Mouse (Mus musculus): ENCODE data around the gene Gpc2. TPM values are rescaled to one million over a fixed set of nuclear protein-coding genes. Genes with fewer than 3 reads are reported as not detected.

Gpc2 gene
- total and polyA plus RNA-seq, 3 experiments: 0.09 to 1.9 (median 0.39) TPM

DNA sequence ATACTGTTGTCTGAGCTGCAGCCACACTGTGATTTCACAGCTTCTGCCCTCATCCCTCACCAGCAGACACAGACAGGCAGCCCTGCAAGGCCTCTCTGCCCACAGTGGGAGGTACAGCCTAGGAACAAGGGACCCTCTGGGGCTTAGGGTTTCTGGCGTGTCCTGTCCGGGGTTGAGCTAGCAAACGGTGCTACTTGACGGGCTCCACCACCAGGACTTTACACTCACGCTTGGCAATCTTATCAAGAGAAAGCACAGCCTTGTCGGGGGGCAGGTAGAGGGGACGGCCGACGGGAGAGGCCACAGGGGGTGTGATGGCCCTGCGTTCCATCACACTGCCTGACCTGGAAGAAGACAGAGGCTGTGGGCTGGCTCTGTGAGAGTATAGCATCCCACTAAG, 19.8 kb downstream of the Gpc2 start:
- intact Hi-C loops (cut with DNase I): no loop called here
- Histone ChIP-seq H3K9ac (ENCODE audit: low read depth, low read length) (no peak overlapping the region), H3K27ac (no peak overlapping the region), H3K36me3 (ENCODE audit: control insufficient read depth, insufficient read depth, low read length) (no peaks in the 10 kb centered on the region), H3K79me2 (replicated peaks; ENCODE audit: control insufficient read depth, insufficient read depth, low read length) (no peaks in the 10 kb centered on the region), H3K27me3 (ENCODE audit: control insufficient read depth, insufficient read depth, low read length) (no peaks in the 10 kb centered on the region), H3K4me3 (no peak overlapping the region), H3K4me1 (ENCODE audit: control insufficient read depth, insufficient read depth, low read length) (peaks cover 8% of the 10 kb centered on the region; the same call in 1 of the 2 replicates)
- 72% methylated on average over 10 of the region's 10 CpGs for WGBS
- DNase-seq: no peak
- no peak for TF ChIP-seq EP300 (IDR thresholded peaks at IDR 0.05; ENCODE audit: insufficient read depth, low read depth, low read length)
- no peak for TF ChIP-seq CTCF (IDR thresholded peaks at IDR 0.05)
- no peak for TF ChIP-seq POLR2A (IDR thresholded peaks at IDR 0.05; ENCODE audit: insufficient read depth, low read depth, low read length)

DNA sequence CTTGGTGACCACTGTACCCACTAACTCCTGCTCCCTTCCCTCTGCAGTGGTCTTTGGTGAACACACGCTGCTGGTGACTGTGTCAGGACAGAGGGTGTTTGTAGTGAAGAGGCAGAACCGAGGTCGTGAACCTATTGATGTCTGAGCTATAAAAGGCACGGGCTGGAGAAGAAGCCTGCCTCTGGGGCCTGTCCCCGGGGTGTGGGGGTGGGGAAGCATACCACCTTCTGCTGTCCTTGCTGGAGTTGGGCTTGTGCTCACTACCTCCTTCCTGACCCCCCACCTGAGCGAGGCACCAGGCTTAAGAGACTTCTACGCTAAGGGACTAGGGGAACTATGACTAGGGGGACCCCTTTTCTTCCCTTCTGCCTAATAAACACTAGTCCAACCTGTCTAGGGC, 20.8 kb downstream of the Gpc2 start:
- H3K27ac ChIP-seq: no peak overlapping the region
- intact Hi-C loops (cut with DNase I): loop anchor here (5.0 kb wide), 1 partner anchor 67 kb away; the partner anchor contains the start of gene Mblac1
- no peaks in the 10 kb centered on the region for H3K27me3 ChIP-seq (ENCODE audit: control insufficient read depth, insufficient read depth, low read length)
- WGBS: 45% methylated on average over 7 of the region's 7 CpGs
- H3K4me3 ChIP-seq: no peak overlapping the region
- no peaks in the 10 kb centered on the region for H3K79me2 ChIP-seq (replicated peaks; ENCODE audit: control insufficient read depth, insufficient read depth, low read length)
- H3K36me3 ChIP-seq (ENCODE audit: control insufficient read depth, insufficient read depth, low read length): no peaks in the 10 kb centered on the region
- TF ChIP-seq CTCF (IDR thresholded peaks at IDR 0.05): no peak
- TF ChIP-seq POLR2A (IDR thresholded peaks at IDR 0.05; ENCODE audit: insufficient read depth, low read depth, low read length): no peak
- no peak for TF ChIP-seq EP300 (IDR thresholded peaks at IDR 0.05; ENCODE audit: insufficient read depth, low read depth, low read length)
- DNase-seq: peak in 1 of 2 experiments; percentile 12
- no peak overlapping the region for H3K9ac ChIP-seq (ENCODE audit: low read depth, low read length)
- H3K4me1 ChIP-seq (ENCODE audit: control insufficient read depth, insufficient read depth, low read length): peaks cover 6% of the 10 kb centered on the region; the same call in 1 of the 2 replicates

DNA sequence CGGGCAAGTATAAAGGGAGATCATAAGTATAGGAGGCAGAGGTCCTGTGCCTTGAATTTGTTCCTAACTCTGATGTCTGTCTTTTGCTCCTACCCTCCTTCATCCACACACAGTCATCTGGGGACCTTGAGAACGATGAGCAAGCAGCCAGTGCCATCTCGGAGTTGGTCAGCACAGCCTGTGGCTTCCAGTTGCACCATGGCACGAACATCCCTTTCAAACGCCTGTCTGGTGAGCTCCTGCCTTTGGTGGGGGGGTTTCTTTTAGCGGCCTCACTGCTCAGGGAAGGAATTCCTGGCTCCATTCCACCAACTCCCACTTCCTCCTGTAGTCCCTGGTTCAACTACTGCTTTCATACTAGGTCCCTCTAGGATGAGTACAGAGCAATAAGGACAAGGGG, 21.3 kb downstream of the Gpc2 start:
- TF ChIP-seq CTCF (IDR thresholded peaks at IDR 0.05) (no peak), EP300 (IDR thresholded peaks at IDR 0.05; ENCODE audit: insufficient read depth, low read depth, low read length) (no peak), POLR2A (IDR thresholded peaks at IDR 0.05; ENCODE audit: insufficient read depth, low read depth, low read length) (no peak)
- Histone ChIP-seq H3K36me3 (ENCODE audit: control insufficient read depth, insufficient read depth, low read length) (no peaks in the 10 kb centered on the region), H3K79me2 (replicated peaks; ENCODE audit: control insufficient read depth, insufficient read depth, low read length) (no peaks in the 10 kb centered on the region), H3K4me1 (ENCODE audit: control insufficient read depth, insufficient read depth, low read length) (peaks cover 6% of the 10 kb centered on the region; the same call in 1 of the 2 replicates), H3K27me3 (ENCODE audit: control insufficient read depth, insufficient read depth, low read length) (no peaks in the 10 kb centered on the region), H3K27ac (no peak overlapping the region), H3K9ac (ENCODE audit: low read depth, low read length) (no peak overlapping the region), H3K4me3 (no peak overlapping the region)
- 54% methylated on average over 6 of the region's 6 CpGs for WGBS
- no peak for DNase-seq
- intact Hi-C loops (cut with DNase I): loop anchor here (5.0 kb wide), 1 partner anchor 66 kb away; the partner anchor contains the start of gene Mblac1

DNA sequence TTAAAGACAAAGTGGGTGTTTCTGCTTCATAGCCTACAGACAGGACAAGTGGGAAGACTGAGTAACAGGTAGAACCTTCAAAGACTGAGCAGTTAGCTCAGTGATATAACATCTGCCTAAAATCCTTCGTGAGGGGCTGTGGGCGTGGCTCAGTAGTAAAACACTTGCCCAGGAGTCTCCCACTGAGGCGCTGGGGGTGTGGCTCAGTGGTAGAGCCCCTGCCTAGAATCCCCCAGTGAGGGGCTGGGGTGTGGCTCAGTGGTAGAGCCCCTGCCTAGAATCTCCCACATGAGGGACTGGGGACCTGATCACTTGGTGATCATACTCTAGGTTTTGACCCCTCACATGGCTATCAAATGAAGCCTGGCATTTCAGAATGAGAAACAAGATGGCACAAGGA, 21.7 kb downstream of the Gpc2 start:
- Histone ChIP-seq H3K27me3 (ENCODE audit: control insufficient read depth, insufficient read depth, low read length) (no peaks in the 10 kb centered on the region), H3K79me2 (replicated peaks; ENCODE audit: control insufficient read depth, insufficient read depth, low read length) (no peaks in the 10 kb centered on the region), H3K36me3 (ENCODE audit: control insufficient read depth, insufficient read depth, low read length) (no peaks in the 10 kb centered on the region), H3K4me1 (ENCODE audit: control insufficient read depth, insufficient read depth, low read length) (peaks cover 5% of the 10 kb centered on the region; the same call in 1 of the 2 replicates), H3K4me3 (no peak overlapping the region), H3K9ac (ENCODE audit: low read depth, low read length) (no peak overlapping the region), H3K27ac (no peak overlapping the region)
- intact Hi-C loops (cut with DNase I): loop anchor here (5.0 kb wide), 1 partner anchor 66 kb away; the partner anchor contains the start of gene Mblac1
- TF ChIP-seq POLR2A (IDR thresholded peaks at IDR 0.05; ENCODE audit: insufficient read depth, low read depth, low read length) (no peak), EP300 (IDR thresholded peaks at IDR 0.05; ENCODE audit: insufficient read depth, low read depth, low read length) (no peak), CTCF (IDR thresholded peaks at IDR 0.05) (no peak)
- DNase-seq: no peak
- WGBS: 88% methylated on average over 3 of the region's 3 CpGs

DNA sequence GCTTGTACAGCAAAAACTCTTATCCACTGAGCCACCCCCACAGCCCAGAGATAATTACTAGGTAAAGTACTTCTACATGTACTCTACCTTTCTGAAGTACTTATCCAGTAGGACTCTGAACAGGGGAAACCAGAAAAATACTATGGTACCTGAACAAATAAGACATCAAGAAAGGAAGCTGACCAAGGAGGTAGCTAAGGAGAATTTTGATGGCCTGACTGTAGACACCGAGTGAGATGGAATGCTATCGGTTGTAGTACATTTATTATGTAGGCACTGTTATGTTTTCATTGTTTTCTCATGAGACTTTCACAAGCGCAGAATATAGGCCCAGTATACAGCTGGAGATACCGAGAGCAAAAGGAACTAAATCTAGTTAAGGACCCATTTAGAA, 22.2 kb downstream of the Gpc2 start:
- H3K4me1 ChIP-seq (ENCODE audit: control insufficient read depth, insufficient read depth, low read length): peaks cover 3% of the 10 kb centered on the region; the same call in 1 of the 2 replicates
- no peak for DNase-seq

DNA sequence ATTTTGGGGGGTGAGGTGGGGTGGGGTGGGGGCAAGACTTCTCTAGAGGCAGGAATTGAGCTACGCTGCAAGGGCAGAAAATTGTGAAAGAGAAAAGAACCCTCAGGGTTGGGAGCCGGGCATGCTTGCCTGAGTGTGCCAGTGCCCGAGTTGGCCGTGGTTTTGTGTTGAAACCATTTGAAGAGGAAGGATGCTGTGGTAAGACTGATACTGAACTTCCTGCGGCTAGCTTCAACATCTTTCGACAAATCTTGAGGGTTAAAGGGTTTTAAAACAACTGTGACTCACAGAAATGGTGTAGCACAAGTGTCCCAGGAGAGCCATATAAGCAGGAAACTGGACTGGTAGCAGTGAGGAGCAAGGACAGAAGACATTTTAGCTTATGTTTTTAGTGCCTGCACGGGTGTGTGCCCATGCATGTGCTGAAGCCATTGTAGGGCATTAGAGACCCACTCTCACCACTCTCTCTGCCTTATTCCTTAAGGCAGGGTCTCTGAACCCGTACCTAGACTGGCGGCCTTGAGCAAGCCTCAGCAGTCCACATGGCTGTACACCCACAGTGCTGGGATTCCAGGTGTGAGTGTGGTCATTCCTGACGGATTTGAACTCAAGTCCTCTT, 22.7 kb downstream of the Gpc2 start:
- DNase-seq: peak in 1 of 2 experiments; percentile 34
- intact Hi-C loops (cut with DNase I): loop anchor here (5.0 kb wide), 1 partner anchor 65 kb away; the partner anchor contains the start of gene Mblac1
- no peak for TF ChIP-seq EP300 (IDR thresholded peaks at IDR 0.05; ENCODE audit: insufficient read depth, low read depth, low read length)
- no peak for TF ChIP-seq CTCF (IDR thresholded peaks at IDR 0.05)
- WGBS: 83% methylated on average over 10 of the region's 10 CpGs
- no peaks in the 10 kb centered on the region for H3K27me3 ChIP-seq (ENCODE audit: control insufficient read depth, insufficient read depth, low read length)
- no peak overlapping the region for H3K4me3 ChIP-seq
- H3K4me1 ChIP-seq (ENCODE audit: control insufficient read depth, insufficient read depth, low read length): peaks cover 3% of the 10 kb centered on the region; the same call in 1 of the 2 replicates
- no peaks in the 10 kb centered on the region for H3K79me2 ChIP-seq (replicated peaks; ENCODE audit: control insufficient read depth, insufficient read depth, low read length)
- no peaks in the 10 kb centered on the region for H3K36me3 ChIP-seq (ENCODE audit: control insufficient read depth, insufficient read depth, low read length)
- no peak overlapping the region for H3K27ac ChIP-seq
- H3K9ac ChIP-seq (ENCODE audit: low read depth, low read length): no peak overlapping the region

More for the DNA sequence above, 22.2 kb downstream of the Gpc2 start:
- no peak overlapping the region for H3K9ac ChIP-seq (ENCODE audit: low read depth, low read length)
- H3K27me3 ChIP-seq (ENCODE audit: control insufficient read depth, insufficient read depth, low read length): no peaks in the 10 kb centered on the region
- no peaks in the 10 kb centered on the region for H3K36me3 ChIP-seq (ENCODE audit: control insufficient read depth, insufficient read depth, low read length)
- TF ChIP-seq CTCF (IDR thresholded peaks at IDR 0.05): no peak
- no peak overlapping the region for H3K27ac ChIP-seq
- 80% methylated on average over 4 of the region's 4 CpGs for whole genome bisulfite sequencing
- H3K4me3 ChIP-seq: no peak overlapping the region
- intact Hi-C loops (cut with DNase I): loop anchor here (5.0 kb wide), 1 partner anchor 65 kb away; the partner anchor contains the start of gene Mblac1
- H3K79me2 ChIP-seq (replicated peaks; ENCODE audit: control insufficient read depth, insufficient read depth, low read length): no peaks in the 10 kb centered on the region
